Mouse (Mus musculus): ENCODE results near the gene Clca2. TPM values are rescaled to one million over a fixed set of nuclear protein-coding genes. Genes with fewer than 3 reads are reported as not detected.

Clca2 gene
- under 1 TPM in 1 of 2 experiments, not detected in 1; 0.37 TPM for polyA plus RNA-seq (2017; shearing (Covaris generic))

GRCm38 (mm10) chr3:145099291-145099690 lies at the start of gene Clca2:
Gene Clca2, minus strand, starts transcription at chr3:145099443.

GRCm38 (mm10) chr3:145118254-145119001 lies 19.2 kb upstream of the Clca2 start, which contains the start of gene Odf2l:
Gene Odf2l, plus strand, starts transcription at chr3:145118588.

GRCm38 (mm10) chr3:145032676-145033075 lies 66.6 kb downstream of the Clca2 start, which contains the start of gene Clca1:
Gene Clca1, minus strand, starts transcription at chr3:145032776.

Other genes starting within 250 kb of the Clca2 start
- gene Clca4b, start 166.9 kb downstream of the Clca2 start, polyA plus RNA-seq (2017; shearing (Covaris generic)), result under 1 TPM; 0.06 to 0.18 TPM
- under 1 TPM in 1 of 2 experiments, not detected in 1; 0.18 TPM for gene Clca4a, start 124.4 kb downstream of the Clca2 start, polyA plus RNA-seq (2017; shearing (Covaris generic))
- 1 to 10 TPM in 1 of 2 experiments, under 1 TPM in 1; 0.24 to 1.0 TPM for gene Clca1, start 66.7 kb downstream of the Clca2 start, polyA plus RNA-seq (2017; shearing (Covaris generic))
- gene Odf2l, start 19.1 kb upstream of the Clca2 start, polyA plus RNA-seq (2017; shearing (Covaris generic)), result 1 to 10 TPM; 6.3 to 8.1 TPM
- gene Col24a1, start 193.0 kb upstream of the Clca2 start, polyA plus RNA-seq (2017; shearing (Covaris generic)), result under 1 TPM; 0.17 to 0.65 TPM

All from inflammation-experienced regulatory T-cells (primary cell).